Comparison of ENCODE assay signal across 8 mouse cellular contexts in genomic region chr1:55027966-55028365, GRCm38 (mm10). TPM values are rescaled to one million over a fixed set of nuclear protein-coding genes. Genes with fewer than 3 reads are reported as not detected.
DNase-seq lines count a peak whose midpoint lies in the region; ATAC-seq and TF ChIP-seq lines count a peak whose summit lies in the region.

No protein-coding gene starts in this region.

- peak overlapping the region; percentile 62; the same call in 1 of the 2 replicates for H3K4me2 ChIP-seq in heart, embryonic 16.5 days (ENCODE audit: low read depth, low read length)
- peak overlapping the region; percentile 39; the same call in 1 of the 2 replicates for H3K4me2 ChIP-seq in hindbrain, embryonic 14.5 days (replicated peaks)
- peak overlapping the region; percentile 78 for H3K4me2 ChIP-seq in midbrain, embryonic 13.5 days (replicated peaks)

- no peaks in the 10 kb centered on the region for H3K36me3 ChIP-seq in heart, embryonic 16.5 days (ENCODE audit: control insufficient read depth, insufficient read depth)
- peaks cover 0 to 41% of the 10 kb centered on the region in 2 experiments; a peak in 3 of 4 replicates for H3K36me3 ChIP-seq in MEL (ENCODE audit: control insufficient read depth in 1 of 2, insufficient read depth in 2 of 2, low read length in 2 of 2)
- H3K36me3 ChIP-seq in hindbrain, embryonic 14.5 days (replicated peaks; ENCODE audit: control insufficient read depth, insufficient read depth), result no peaks in the 10 kb centered on the region
- H3K36me3 ChIP-seq in midbrain, embryonic 13.5 days, result no peaks in the 10 kb centered on the region

- H3K4me1 ChIP-seq in heart, embryonic 16.5 days (ENCODE audit: control insufficient read depth, insufficient read depth, low read length), result peaks cover 14% of the 10 kb centered on the region
- H3K4me1 ChIP-seq in MEL (ENCODE audit: control insufficient read depth in 1 of 2, insufficient read depth in 2 of 2, low read length in 2 of 2), result peaks cover 12 to 21% of the 10 kb centered on the region in 2 experiments; a peak in 3 of 4 replicates
- H3K4me1 ChIP-seq in hindbrain, embryonic 14.5 days (replicated peaks; ENCODE audit: control insufficient read depth, insufficient read depth, low read length), result peaks cover 15% of the 10 kb centered on the region
- peaks cover 13% of the 10 kb centered on the region for H3K4me1 ChIP-seq in midbrain, embryonic 13.5 days (replicated peaks)

- H3K9ac ChIP-seq in heart, embryonic 16.5 days (ENCODE audit: low read length), result no peak overlapping the region; the same call in 1 of the 2 replicates
- H3K9ac ChIP-seq in MEL (ENCODE audit: control insufficient read depth, low read depth, low read length, poor library complexity, severe bottlenecking), result peak overlapping the region; percentile 83
- H3K9ac ChIP-seq in hindbrain, embryonic 14.5 days, result peak overlapping the region; percentile 96; the same call in 1 of the 2 replicates
- H3K9ac ChIP-seq in midbrain, embryonic 13.5 days (replicated peaks), result no peak overlapping the region

- TF ChIP-seq RAD21 in MEL (IDR thresholded peaks at IDR 0.05; ENCODE audit: low read depth, low read length), result no peak

- TF ChIP-seq POLR2A in MEL (IDR thresholded peaks at IDR 0.05; ENCODE audit: control insufficient read depth in 1 of 2, insufficient read depth in 1 of 2, low read depth in 1 of 2, low read length in 2 of 2, poor library complexity in 1 of 2), result no peak

- H3K27ac ChIP-seq in heart, embryonic 16.5 days (ENCODE audit: low read length), result no peak overlapping the region
- H3K27ac ChIP-seq in MEL (ENCODE audit: control insufficient read depth, low read depth, low read length), result peak overlapping the region; percentile 91
- H3K27ac ChIP-seq in hindbrain, embryonic 14.5 days, result no peak overlapping the region
- no peak overlapping the region for H3K27ac ChIP-seq in midbrain, embryonic 13.5 days

- no peaks in the 10 kb centered on the region for H3K9me3 ChIP-seq in heart, embryonic 16.5 days (replicated peaks; ENCODE audit: control insufficient read depth, low read length)
- H3K9me3 ChIP-seq in MEL (replicated peaks; ENCODE audit: insufficient read depth, low read length), result no peaks in the 10 kb centered on the region
- no peaks in the 10 kb centered on the region for H3K9me3 ChIP-seq in hindbrain, embryonic 14.5 days (ENCODE audit: control insufficient read depth, low read length)
- no peaks in the 10 kb centered on the region for H3K9me3 ChIP-seq in midbrain, embryonic 13.5 days

- no peaks in the 10 kb centered on the region for H3K27me3 ChIP-seq in heart, embryonic 16.5 days (ENCODE audit: control insufficient read depth, insufficient read depth, low read length)
- no peaks in the 10 kb centered on the region for H3K27me3 ChIP-seq in MEL (ENCODE audit: control insufficient read depth in 1 of 2, insufficient read depth in 2 of 2, low read length in 2 of 2)
- H3K27me3 ChIP-seq in hindbrain, embryonic 14.5 days (ENCODE audit: control insufficient read depth, insufficient read depth, low read length), result no peaks in the 10 kb centered on the region
- H3K27me3 ChIP-seq in midbrain, embryonic 13.5 days, result no peaks in the 10 kb centered on the region

- ATAC-seq in heart, embryonic 16.5 days (replicated peaks; ENCODE audit: extremely low read depth, insufficient read depth, low FRiP score), result no peak
- ATAC-seq in hindbrain, embryonic 14.5 days (ENCODE audit: low FRiP score), result no peak
- peak; percentile 5; the same call in 1 of the 2 replicates for ATAC-seq in midbrain, embryonic 13.5 days

- TF ChIP-seq EP300 in MEL (IDR thresholded peaks at IDR 0.05; ENCODE audit: low read depth in 1 of 2, low read length in 2 of 2), result no peak

- H3K4me3 ChIP-seq in heart, embryonic 16.5 days (ENCODE audit: low read length), result peak overlapping the region; percentile 78
- peak overlapping the region in 1 of 2 experiments; percentile 86; a peak in 2 of 4 replicates for H3K4me3 ChIP-seq in MEL (ENCODE audit: control insufficient read depth in 1 of 2, insufficient read depth in 1 of 2, low read depth in 2 of 2, low read length in 2 of 2)
- H3K4me3 ChIP-seq in hindbrain, embryonic 14.5 days (replicated peaks; ENCODE audit: low read length), result peak overlapping the region; percentile 92
- H3K4me3 ChIP-seq in midbrain, embryonic 13.5 days (replicated peaks), result peak overlapping the region; percentile 95

- peaks cover 41% of the 10 kb centered on the region for H3K79me2 ChIP-seq in MEL (ENCODE audit: control insufficient read depth, insufficient read depth, low read length, poor library complexity)

- DNase-seq in heart, postnatal 4 days, result no peak
- DNase-seq in MEL (ENCODE audit: low read depth, low spot score) (peak; percentile 54), adipocyte (ENCODE audit: low spot score) (no peak)
- no peak for DNase-seq in hindbrain, embryonic 14.5 days (ENCODE audit: low spot score)
- no peak for DNase-seq in B cell, adult 2 months
- no peak for DNase-seq in adrenal gland, postnatal 14 days

- no peak for TF ChIP-seq CTCF in MEL (IDR thresholded peaks at IDR 0.05 in 2 of 3, conservative IDR thresholded peaks at IDR 0.05 in 1 of 3; ENCODE audit: control insufficient read depth in 1 of 3, insufficient read depth in 1 of 3, low read depth in 2 of 3, low read length in 3 of 3, poor library complexity in 1 of 3, severe bottlenecking in 1 of 3)

- 92% methylated on average over 1 of the region's 1 CpGs for WGBS in heart, embryonic 16.5 days
- WGBS in hindbrain, embryonic 14.5 days, result 92% methylated on average over 1 of the region's 1 CpGs
- 93% methylated on average over 1 of the region's 1 CpGs for WGBS in midbrain, embryonic 13.5 days

TF ChIP-seq in MEL, 35 proteins besides CTCF, POLR2A, EP300 and RAD21:
- TF ChIP-seq ETS1 (IDR thresholded peaks at IDR 0.05; ENCODE audit: low read depth, low read length), result no peak
- no peak for TF ChIP-seq JUND (IDR thresholded peaks at IDR 0.05; ENCODE audit: low read depth, low read length)
- TF ChIP-seq MXI1 (IDR thresholded peaks at IDR 0.05; ENCODE audit: low read depth, low read length), result no peak
- no peak for TF ChIP-seq MEF2A (IDR thresholded peaks at IDR 0.05; ENCODE audit: extremely low read depth, insufficient replicate concordance, low read depth, low read length, poor library complexity, severe bottlenecking)
- no peak for TF ChIP-seq TAL1 (IDR thresholded peaks at IDR 0.05; ENCODE audit: low read length)
- no peak for TF ChIP-seq ELF1 (IDR thresholded peaks at IDR 0.05; ENCODE audit: low read depth, low read length)
- TF ChIP-seq UBTF (IDR thresholded peaks at IDR 0.05; ENCODE audit: borderline replicate concordance, insufficient read depth, low read depth, low read length), result no peak
- TF ChIP-seq NELFE (IDR thresholded peaks at IDR 0.05; ENCODE audit: low read depth, low read length), result no peak
- no peak for TF ChIP-seq TBP (IDR thresholded peaks at IDR 0.05; ENCODE audit: low read depth, low read length)
- TF ChIP-seq TCF12 (IDR thresholded peaks at IDR 0.05; ENCODE audit: low read depth, low read length), result no peak
- TF ChIP-seq GATA1 (IDR thresholded peaks at IDR 0.05; ENCODE audit: low read depth, low read length), result no peak
- TF ChIP-seq SIN3A (IDR thresholded peaks at IDR 0.05; ENCODE audit: low read length), result no peak
- TF ChIP-seq MYC (IDR thresholded peaks at IDR 0.05; ENCODE audit: low read depth, low read length), result no peak
- TF ChIP-seq ZNF384 (IDR thresholded peaks at IDR 0.05; ENCODE audit: low read depth, low read length), result no peak

RNA-seq across cellular contexts. Expression of gene Sf3b1, which starts 0.7 kb away (rescaled TPM):
- 194 and 202 TPM in 2 replicates for polyA plus RNA-seq in heart, embryonic 16.5 days (2015; fragmentation: Nextera tagmentation; extraction: Ambion mirVana)
- total RNA-seq in heart, postnatal 4 days (2021), result 100 to 1,000 TPM; 130 to 143 TPM
- total RNA-seq in MEL (2012; rRNA removed), result 118 and 135 TPM in 2 replicates
- 100 to 1,000 TPM; 111 to 167 TPM for polyA plus RNA-seq in MEL (2012; ENCODE audit: insufficient read depth in 1 of 2, insufficient read length in 2 of 2, low read depth in 1 of 2, low replicate concordance in 2 of 2, missing spikeins in 1 of 2)
- polyA plus RNA-seq in hindbrain, embryonic 14.5 days (2014; fragmentation: Nextera tagmentation; extraction: Ambion mirVana), result 299 and 304 TPM in 2 replicates
- 342 and 394 TPM in 2 replicates for polyA plus RNA-seq in midbrain, embryonic 13.5 days (2015; fragmentation: Nextera tagmentation; extraction: Ambion mirVana)
- 124 and 145 TPM in 2 replicates for total RNA-seq in adrenal gland, postnatal 14 days (2021)

RNA-seq across cellular contexts. Expression of gene Coq10b, which starts 24.6 kb away (rescaled TPM):
- polyA plus RNA-seq in heart, embryonic 16.5 days (2015; fragmentation: Nextera tagmentation; extraction: Ambion mirVana), result 18.7 and 20.3 TPM in 2 replicates
- total RNA-seq in heart, postnatal 4 days (2021), result 10 to 100 TPM; 36.7 to 37.6 TPM
- 9.0 and 13.4 TPM in 2 replicates for total RNA-seq in MEL (2012; rRNA removed)
- 10 to 100 TPM in 1 of 2 experiments, 1 to 10 TPM in 1; 9.8 to 84.6 TPM for polyA plus RNA-seq in MEL (2012; ENCODE audit: insufficient read depth in 1 of 2, insufficient read length in 2 of 2, low read depth in 1 of 2, low replicate concordance in 2 of 2, missing spikeins in 1 of 2)
- polyA plus RNA-seq in hindbrain, embryonic 14.5 days (2014; fragmentation: Nextera tagmentation; extraction: Ambion mirVana), result 32.0 and 36.1 TPM in 2 replicates
- polyA plus RNA-seq in midbrain, embryonic 13.5 days (2015; fragmentation: Nextera tagmentation; extraction: Ambion mirVana), result 33.1 and 35.2 TPM in 2 replicates
- 63.1 and 105 TPM in 2 replicates for total RNA-seq in adrenal gland, postnatal 14 days (2021)

RNA-seq across cellular contexts. Expression of gene Hspe1, which starts 60.0 kb away (rescaled TPM):
- 276 and 289 TPM in 2 replicates for polyA plus RNA-seq in heart, embryonic 16.5 days (2015; fragmentation: Nextera tagmentation; extraction: Ambion mirVana)
- total RNA-seq in heart, postnatal 4 days (2021), result 100 to 1,000 TPM; 142 to 148 TPM
- 883 and 942 TPM in 2 replicates for total RNA-seq in MEL (2012; rRNA removed)
- 100 to 1,000 TPM in 1 of 2 experiments, not detected in 1; 752 TPM for polyA plus RNA-seq in MEL (2012; ENCODE audit: insufficient read depth in 1 of 2, insufficient read length in 2 of 2, low read depth in 1 of 2, low replicate concordance in 2 of 2, missing spikeins in 1 of 2)
- 244 and 262 TPM in 2 replicates for polyA plus RNA-seq in hindbrain, embryonic 14.5 days (2014; fragmentation: Nextera tagmentation; extraction: Ambion mirVana)
- 294 and 301 TPM in 2 replicates for polyA plus RNA-seq in midbrain, embryonic 13.5 days (2015; fragmentation: Nextera tagmentation; extraction: Ambion mirVana)
- 556 and 584 TPM in 2 replicates for total RNA-seq in adrenal gland, postnatal 14 days (2021)

Comparison
In these comparisons a context has a peak if more than half of its experiments do, and no peak if none do; other contexts are left out.
1. H3K9ac ChIP-seq: peak in MEL (single experiment) and hindbrain, embryonic 14.5 days (single experiment); none in heart, embryonic 16.5 days (single experiment) and midbrain, embryonic 13.5 days (single experiment).
2. Peak in every context shown above with its lines, with median percentiles within 50 percentile points of each other: H3K4me2 ChIP-seq.